Mouse (Mus musculus) cerebellum, adult 2 months (tissue): ENCODE data around the gene Taok1.

Experiments
- CTCF ChIP-seq: fragments of 200-500 bp; IDR thresholded peaks from 2 replicates; pipeline ENCODE4 v1.5.1; 2011; ENCODE audit warnings: low read depth, mild to moderate bottlenecking, control low read depth, low read length, moderate library complexity, borderline replicate concordance; ENCODE audit not compliant: insufficient read depth
- POLR2A ChIP-seq: fragments of 200-500 bp; IDR thresholded peaks from 2 replicates; pipeline ENCODE4 v1.6.1; 2011; ENCODE audit warnings: low read length, control low read depth, borderline replicate concordance; ENCODE audit not compliant: insufficient read depth

DNA sequence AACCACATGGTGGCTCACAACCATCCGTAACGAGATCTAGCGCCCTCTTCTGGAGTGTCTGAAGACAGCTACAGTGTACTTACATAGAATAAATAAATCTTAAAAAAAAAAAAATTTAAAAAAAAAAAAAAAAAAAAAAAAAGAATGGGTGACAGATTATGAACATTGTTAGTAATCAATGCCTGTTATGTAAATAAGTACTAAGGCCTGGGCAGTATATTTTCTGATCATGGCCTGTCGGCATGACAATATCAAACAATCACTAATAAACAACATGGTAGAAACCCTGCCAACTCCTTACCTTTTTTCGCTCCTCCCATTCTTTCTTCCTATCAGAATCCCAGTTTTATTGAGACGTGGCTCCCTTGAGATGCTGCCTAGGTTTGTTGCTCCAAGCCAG lies 44.9 kb upstream of the Taok1 start:
- TF ChIP-seq CTCF (no peak), POLR2A (no peak)
